Mouse (Mus musculus): ENCODE data around the gene Vmn1r217.
"Not testable (repeated sequence)": the region's sequence is repeated elsewhere in the genome, so short reads cannot be mapped to it uniquely, and the experiment has no call there.

Vmn1r217 gene

GRCm38 (mm10) chr13:23118126-23118525, at the start of gene Vmn1r217:
Gene Vmn1r217, minus strand, starts transcription at chr13:23118226.
- DNase-seq (ENCODE audit: low spot score in 2 of 2), result not testable (repeated sequence)

GRCm38 (mm10) chr13:23166471-23166870, 48.4 kb upstream of the Vmn1r217 start:
- DNase-seq (ENCODE audit: low spot score in 2 of 2), result not testable (repeated sequence)

GRCm38 (mm10) chr13:23159012-23159411, 41.0 kb upstream of the Vmn1r217 start, which contains the start of gene Vmn1r219:
Gene Vmn1r219, plus strand, starts transcription at chr13:23159312.
- no peak for DNase-seq (ENCODE audit: low spot score in 2 of 2)

- DNase-seq (ENCODE audit: low spot score in 2 of 2), result no peak
These were observed 39.8 kb upstream of the Vmn1r217 start for GRCm38 (mm10) chr13:23157848-23158247.

GRCm38 (mm10) chr13:23138880-23139279, 20.9 kb upstream of the Vmn1r217 start:
- DNase-seq (ENCODE audit: low spot score in 2 of 2), result no peak

- no peak for DNase-seq (ENCODE audit: low spot score in 2 of 2)
These were observed 15.5 kb upstream of the Vmn1r217 start for GRCm38 (mm10) chr13:23133501-23133900.

GRCm38 (mm10) chr13:23133099-23133498, 15.1 kb upstream of the Vmn1r217 start, which contains the start of gene Vmn1r218:
Gene Vmn1r218, plus strand, starts transcription at chr13:23133155.
- no peak for DNase-seq (ENCODE audit: low spot score in 2 of 2)

GRCm38 (mm10) chr13:23120611-23121010, 2.6 kb upstream of the Vmn1r217 start:
- DNase-seq (ENCODE audit: low spot score in 2 of 2), result no peak

- DNase-seq (ENCODE audit: low spot score in 2 of 2), result no peak
These were observed 23.6 kb downstream of the Vmn1r217 start for GRCm38 (mm10) chr13:23094386-23094785.

GRCm38 (mm10) chr13:23069312-23069711, 48.7 kb downstream of the Vmn1r217 start:
- DNase-seq (ENCODE audit: low spot score in 2 of 2), result no peak

GRCm38 (mm10) chr13:23067725-23068124, 50.3 kb downstream of the Vmn1r217 start, which contains the start of gene Vmn1r215:
Gene Vmn1r215, plus strand, starts transcription at chr13:23068025.
- no peak for DNase-seq (ENCODE audit: low spot score in 2 of 2)

GRCm38 (mm10) chr13:23057778-23058177, 60.2 kb downstream of the Vmn1r217 start:
- no peak for DNase-seq (ENCODE audit: low spot score in 2 of 2)

All from frontal cortex, postnatal 14 days (tissue).